Mouse (Mus musculus): ENCODE data around the gene Specc1. TPM values are rescaled to one million over a fixed set of nuclear protein-coding genes. Genes with fewer than 3 reads are reported as not detected.

Gene Specc1
- polyA plus RNA-seq, 1 experiment from 2014 or later, result 10.0 TPM

- WGBS, result 79% methylated on average over 9 of the region's 9 CpGs
- H3K36me3 ChIP-seq (ENCODE audit: control insufficient read depth, insufficient read depth, low read length), result no peaks in the 10 kb centered on the region
- no peaks in the 10 kb centered on the region for H3K9me3 ChIP-seq (ENCODE audit: control insufficient read depth, low read depth, low read length)
- H3K4me3 ChIP-seq (ENCODE audit: low read depth, low read length), result no peak overlapping the region
- H3K27me3 ChIP-seq (ENCODE audit: control insufficient read depth, insufficient read depth, low read length), result no peaks in the 10 kb centered on the region
- no peak for ATAC-seq (ENCODE audit: insufficient number of reproducible peaks, insufficient read depth, low FRiP score, low read depth)
- no peak overlapping the region for H3K4me2 ChIP-seq (replicated peaks; ENCODE audit: low read depth, low read length)
- H3K27ac ChIP-seq (ENCODE audit: low read length), result no peak overlapping the region
- no peak overlapping the region for H3K9ac ChIP-seq (replicated peaks; ENCODE audit: low read depth, low read length)
- 0 out of 2 replicates have a peak, but pooled peaks cover 2% of the 10 kb centered on the region for H3K4me1 ChIP-seq (ENCODE audit: control insufficient read depth, insufficient read depth, low read length)
These were observed 97.4 kb downstream of the Specc1 start for GRCm38 (mm10) chr11:62053928-62054327.

DNA sequence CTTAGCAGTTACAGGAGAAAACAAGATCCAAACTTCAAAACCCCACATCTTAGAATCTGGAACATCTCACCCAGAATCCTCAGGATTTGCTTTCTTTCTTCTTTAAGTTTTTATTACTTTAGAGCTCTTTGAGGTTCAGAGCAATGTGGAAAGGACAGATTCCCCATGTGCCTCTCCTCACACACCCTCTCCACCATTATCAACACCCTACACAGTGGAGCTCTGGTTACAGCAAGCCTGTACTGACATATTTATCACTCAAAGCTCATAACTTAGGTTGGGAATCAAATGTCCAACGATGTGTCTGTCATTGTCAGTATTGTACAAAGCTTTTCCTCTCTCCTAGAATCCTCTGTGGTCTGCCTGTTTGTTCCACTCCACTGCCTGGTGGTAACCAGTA lies 108.0 kb downstream of the Specc1 start:
- Histone ChIP-seq H3K4me2 (replicated peaks; ENCODE audit: low read depth, low read length) (no peak overlapping the region), H3K36me3 (ENCODE audit: control insufficient read depth, insufficient read depth, low read length) (no peaks in the 10 kb centered on the region), H3K9ac (replicated peaks; ENCODE audit: low read depth, low read length) (no peak overlapping the region), H3K9me3 (ENCODE audit: control insufficient read depth, low read depth, low read length) (no peaks in the 10 kb centered on the region), H3K4me3 (ENCODE audit: low read depth, low read length) (no peak overlapping the region), H3K4me1 (ENCODE audit: control insufficient read depth, insufficient read depth, low read length) (no peaks in the 10 kb centered on the region), H3K27me3 (ENCODE audit: control insufficient read depth, insufficient read depth, low read length) (no peaks in the 10 kb centered on the region), H3K27ac (ENCODE audit: low read length) (no peak overlapping the region)
- 51% methylated on average over 1 of the region's 1 CpGs for WGBS
- ATAC-seq (ENCODE audit: insufficient number of reproducible peaks, insufficient read depth, low FRiP score, low read depth), result no peak

DNA sequence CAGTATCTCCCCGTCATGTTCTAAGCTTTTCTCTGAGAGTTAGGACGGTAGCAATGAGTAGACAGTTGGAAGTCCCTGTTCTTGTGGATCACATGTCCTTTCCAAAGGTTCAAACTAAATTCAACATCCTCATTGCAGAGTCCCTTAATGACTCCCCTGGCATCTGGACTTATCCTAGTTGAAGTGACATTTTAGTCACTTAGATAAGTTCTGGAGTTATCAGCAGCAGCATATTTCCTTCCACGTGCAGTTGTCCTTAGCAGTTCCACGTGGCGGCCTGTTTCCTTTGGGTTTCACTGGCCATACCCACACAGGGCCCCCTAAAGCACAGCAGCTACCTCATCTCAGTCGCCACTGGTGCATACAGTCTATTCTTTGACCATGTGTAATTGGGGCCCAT lies 109.1 kb downstream of the Specc1 start:
- no peak for ATAC-seq (ENCODE audit: insufficient number of reproducible peaks, insufficient read depth, low FRiP score, low read depth)
- 66% methylated on average over 6 of the region's 6 CpGs for WGBS
- no peak overlapping the region for H3K4me3 ChIP-seq (ENCODE audit: low read depth, low read length)
- H3K4me1 ChIP-seq (ENCODE audit: control insufficient read depth, insufficient read depth, low read length), result no peaks in the 10 kb centered on the region
- H3K9ac ChIP-seq (replicated peaks; ENCODE audit: low read depth, low read length), result no peak overlapping the region
- H3K9me3 ChIP-seq (ENCODE audit: control insufficient read depth, low read depth, low read length), result no peaks in the 10 kb centered on the region
- H3K36me3 ChIP-seq (ENCODE audit: control insufficient read depth, insufficient read depth, low read length), result no peaks in the 10 kb centered on the region
- H3K27me3 ChIP-seq (ENCODE audit: control insufficient read depth, insufficient read depth, low read length), result no peaks in the 10 kb centered on the region
- no peak overlapping the region for H3K27ac ChIP-seq (ENCODE audit: low read length)
- no peak overlapping the region for H3K4me2 ChIP-seq (replicated peaks; ENCODE audit: low read depth, low read length)

- no peak overlapping the region for H3K9ac ChIP-seq (replicated peaks; ENCODE audit: low read depth, low read length)
- H3K9me3 ChIP-seq (ENCODE audit: control insufficient read depth, low read depth, low read length), result no peaks in the 10 kb centered on the region
- no peaks in the 10 kb centered on the region for H3K4me1 ChIP-seq (ENCODE audit: control insufficient read depth, insufficient read depth, low read length)
- H3K4me2 ChIP-seq (replicated peaks; ENCODE audit: low read depth, low read length), result no peak overlapping the region
- no peaks in the 10 kb centered on the region for H3K36me3 ChIP-seq (ENCODE audit: control insufficient read depth, insufficient read depth, low read length)
- WGBS, result 67% methylated on average over 2 of the region's 2 CpGs
- H3K27me3 ChIP-seq (ENCODE audit: control insufficient read depth, insufficient read depth, low read length), result no peaks in the 10 kb centered on the region
- no peak for ATAC-seq (ENCODE audit: insufficient number of reproducible peaks, insufficient read depth, low FRiP score, low read depth)
- H3K27ac ChIP-seq (ENCODE audit: low read length), result no peak overlapping the region
- H3K4me3 ChIP-seq (ENCODE audit: low read depth, low read length), result no peak overlapping the region
These were observed 113.0 kb downstream of the Specc1 start for GRCm38 (mm10) chr11:62069554-62069953.

- Histone ChIP-seq H3K4me1 (ENCODE audit: control insufficient read depth, insufficient read depth, low read length) (no peaks in the 10 kb centered on the region), H3K27ac (ENCODE audit: low read length) (no peak overlapping the region), H3K36me3 (ENCODE audit: control insufficient read depth, insufficient read depth, low read length) (no peaks in the 10 kb centered on the region), H3K9me3 (ENCODE audit: control insufficient read depth, low read depth, low read length) (no peaks in the 10 kb centered on the region), H3K4me2 (replicated peaks; ENCODE audit: low read depth, low read length) (no peak overlapping the region), H3K27me3 (ENCODE audit: control insufficient read depth, insufficient read depth, low read length) (no peaks in the 10 kb centered on the region), H3K4me3 (ENCODE audit: low read depth, low read length) (no peak overlapping the region), H3K9ac (replicated peaks; ENCODE audit: low read depth, low read length) (no peak overlapping the region)
- no peak for ATAC-seq (ENCODE audit: insufficient number of reproducible peaks, insufficient read depth, low FRiP score, low read depth)
- 78% methylated on average over 7 of the region's 7 CpGs for WGBS
These were observed 113.6 kb downstream of the Specc1 start for GRCm38 (mm10) chr11:62070206-62070605.

DNA sequence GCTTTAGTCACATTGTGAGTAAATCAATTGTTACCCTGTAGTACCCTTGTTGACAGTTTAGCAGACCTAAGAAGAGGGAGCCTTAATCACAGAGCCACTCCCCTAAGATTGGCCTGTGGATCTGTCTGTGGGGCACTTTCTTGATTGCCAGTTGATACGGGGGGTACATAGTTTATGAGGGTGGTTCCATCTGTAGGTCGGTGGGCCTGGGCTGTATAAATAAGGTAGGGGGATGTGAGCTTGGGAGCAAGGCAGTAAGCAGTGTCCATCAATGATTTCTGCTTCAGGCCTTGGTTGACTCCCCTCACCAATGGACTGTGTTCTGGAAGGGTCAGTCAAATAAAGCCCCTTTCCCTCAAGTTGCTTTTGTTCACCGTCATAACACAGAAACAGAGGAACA lies 115.8 kb downstream of the Specc1 start:
- Histone ChIP-seq H3K9me3 (ENCODE audit: control insufficient read depth, low read depth, low read length) (no peaks in the 10 kb centered on the region), H3K4me1 (ENCODE audit: control insufficient read depth, insufficient read depth, low read length) (no peaks in the 10 kb centered on the region), H3K4me2 (replicated peaks; ENCODE audit: low read depth, low read length) (no peak overlapping the region), H3K27ac (ENCODE audit: low read length) (no peak overlapping the region), H3K36me3 (ENCODE audit: control insufficient read depth, insufficient read depth, low read length) (no peaks in the 10 kb centered on the region), H3K9ac (replicated peaks; ENCODE audit: low read depth, low read length) (no peak overlapping the region), H3K27me3 (ENCODE audit: control insufficient read depth, insufficient read depth, low read length) (no peaks in the 10 kb centered on the region), H3K4me3 (ENCODE audit: low read depth, low read length) (no peak overlapping the region)
- 73% methylated on average over 3 of the region's 3 CpGs for WGBS
- no peak for ATAC-seq (ENCODE audit: insufficient number of reproducible peaks, insufficient read depth, low FRiP score, low read depth)

DNA sequence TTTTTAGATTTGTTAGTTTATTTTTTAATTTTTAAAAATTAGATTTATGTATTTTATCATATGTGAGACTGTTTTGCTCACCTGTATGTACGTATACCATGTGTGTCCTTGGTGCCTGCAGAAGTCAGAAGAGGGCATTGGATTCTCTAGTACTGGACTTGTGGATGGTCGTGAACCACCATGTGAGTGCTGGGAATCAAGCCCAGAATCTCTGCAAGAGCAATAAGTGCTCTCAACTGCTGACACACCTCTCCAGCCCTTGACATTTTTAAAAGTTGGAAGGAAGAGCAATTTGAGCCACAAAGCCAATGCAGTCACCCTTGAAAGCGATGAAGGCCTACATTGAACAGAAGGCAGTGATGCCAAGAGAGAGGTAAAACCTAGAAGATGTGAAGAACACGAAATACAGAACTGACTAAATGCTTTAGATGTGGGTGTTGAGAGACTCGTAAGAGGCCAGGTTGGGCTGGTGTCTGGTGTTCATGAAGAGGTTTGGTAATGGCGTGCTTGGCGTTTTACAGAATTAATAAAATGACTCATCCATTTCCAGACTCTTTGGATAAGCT lies 117.1 kb downstream of the Specc1 start:
- Histone ChIP-seq H3K27me3 (ENCODE audit: control insufficient read depth, insufficient read depth, low read length) (no peaks in the 10 kb centered on the region), H3K4me2 (replicated peaks; ENCODE audit: low read depth, low read length) (no peak overlapping the region), H3K4me3 (ENCODE audit: low read depth, low read length) (no peak overlapping the region), H3K9ac (replicated peaks; ENCODE audit: low read depth, low read length) (no peak overlapping the region), H3K9me3 (ENCODE audit: control insufficient read depth, low read depth, low read length) (no peaks in the 10 kb centered on the region), H3K4me1 (ENCODE audit: control insufficient read depth, insufficient read depth, low read length) (no peaks in the 10 kb centered on the region), H3K27ac (ENCODE audit: low read length) (no peak overlapping the region), H3K36me3 (ENCODE audit: control insufficient read depth, insufficient read depth, low read length) (no peaks in the 10 kb centered on the region)
- WGBS, result 86% methylated on average over 7 of the region's 7 CpGs
- ATAC-seq (ENCODE audit: insufficient number of reproducible peaks, insufficient read depth, low FRiP score, low read depth), result no peak

GRCm38 (mm10) chr11:62074578-62074977 lies 118.0 kb downstream of the Specc1 start:
- Histone ChIP-seq H3K9ac (replicated peaks; ENCODE audit: low read depth, low read length) (no peak overlapping the region), H3K36me3 (ENCODE audit: control insufficient read depth, insufficient read depth, low read length) (no peaks in the 10 kb centered on the region), H3K27me3 (ENCODE audit: control insufficient read depth, insufficient read depth, low read length) (no peaks in the 10 kb centered on the region), H3K4me2 (replicated peaks; ENCODE audit: low read depth, low read length) (no peak overlapping the region), H3K9me3 (ENCODE audit: control insufficient read depth, low read depth, low read length) (no peaks in the 10 kb centered on the region), H3K4me3 (ENCODE audit: low read depth, low read length) (no peak overlapping the region), H3K4me1 (ENCODE audit: control insufficient read depth, insufficient read depth, low read length) (no peaks in the 10 kb centered on the region), H3K27ac (ENCODE audit: low read length) (no peak overlapping the region)
- 87% methylated on average over 8 of the region's 8 CpGs for WGBS
- ATAC-seq (ENCODE audit: insufficient number of reproducible peaks, insufficient read depth, low FRiP score, low read depth), result no peak

DNA sequence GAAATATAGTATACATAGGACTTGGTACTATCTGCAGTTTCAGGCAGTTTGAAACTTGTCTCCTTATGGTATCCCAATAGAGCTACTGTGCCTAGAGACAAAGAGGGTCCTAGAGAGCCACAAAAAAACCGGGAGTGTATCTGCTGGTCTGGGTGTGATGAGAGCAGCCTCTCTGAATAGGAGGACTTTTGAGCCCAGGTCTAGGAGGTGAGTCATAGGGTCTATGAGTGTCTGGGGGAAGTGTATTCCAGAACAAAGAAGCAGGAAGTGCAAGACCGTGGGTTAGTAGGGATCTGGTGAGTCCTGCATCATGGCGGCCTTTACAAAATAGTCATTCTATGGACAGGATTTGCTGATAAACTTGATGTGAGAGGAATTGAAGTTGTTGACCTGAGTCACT lies 118.5 kb downstream of the Specc1 start:
- WGBS, result 82% methylated on average over 3 of the region's 3 CpGs
- no peak overlapping the region for H3K9ac ChIP-seq (replicated peaks; ENCODE audit: low read depth, low read length)
- H3K9me3 ChIP-seq (ENCODE audit: control insufficient read depth, low read depth, low read length), result no peaks in the 10 kb centered on the region
- no peak overlapping the region for H3K27ac ChIP-seq (ENCODE audit: low read length)
- ATAC-seq (ENCODE audit: insufficient number of reproducible peaks, insufficient read depth, low FRiP score, low read depth), result no peak
- no peaks in the 10 kb centered on the region for H3K27me3 ChIP-seq (ENCODE audit: control insufficient read depth, insufficient read depth, low read length)
- H3K4me1 ChIP-seq (ENCODE audit: control insufficient read depth, insufficient read depth, low read length), result no peaks in the 10 kb centered on the region
- no peaks in the 10 kb centered on the region for H3K36me3 ChIP-seq (ENCODE audit: control insufficient read depth, insufficient read depth, low read length)
- no peak overlapping the region for H3K4me2 ChIP-seq (replicated peaks; ENCODE audit: low read depth, low read length)
- no peak overlapping the region for H3K4me3 ChIP-seq (ENCODE audit: low read depth, low read length)

Data from stomach, embryonic 14.5 days (tissue).